Mouse (Mus musculus) embryonic fibroblast, embryonic 13.5 days (primary cell): ENCODE data around the gene Cdk19. TPM values are rescaled to one million over a fixed set of nuclear protein-coding genes. Genes with fewer than 3 reads are reported as not detected.

Source experiments
- H3K27ac ChIP-seq: 2 replicates; pipeline ENCODE4 v1.5.1; 2012; ENCODE audit warnings: low read length, control low read depth, inconsistent platforms; ENCODE audit not compliant: insufficient read depth
- H3K4me1 ChIP-seq: 2 replicates; pipeline ENCODE4 v1.6.1; 2011; ENCODE audit warnings: low read length; ENCODE audit not compliant: control insufficient read depth, insufficient read depth
- H3K4me3 ChIP-seq: 2 replicates; pipeline ENCODE4 v1.5.1; 2011; ENCODE audit warnings: mild to moderate bottlenecking, control low read depth, low read length; ENCODE audit not compliant: insufficient read depth
- CTCF ChIP-seq: IDR thresholded peaks from 2 replicates; pipeline ENCODE4 v1.5.1; 2011; ENCODE audit warnings: mild to moderate bottlenecking, control low read depth, low read length, moderate library complexity, borderline replicate concordance; ENCODE audit not compliant: insufficient read depth
- POLR2A ChIP-seq: IDR thresholded peaks from 2 replicates; pipeline ENCODE4 v1.6.1; 2011; ENCODE audit warnings: low read depth, mild to moderate bottlenecking, control low read depth, low read length, moderate library complexity
- polyA plus RNA-seq: library from polyadenylated mRNA; stranded (reverse); fragments of >200 nt; gene quantifications from 2 replicates; pipeline ENCODE4 v1.2.4, GENCODE M21; 2011; ENCODE audit warnings: low read depth; ENCODE audit not compliant: missing spikeins, insufficient read length

The Cdk19 gene
- polyA plus RNA-seq, 1 experiment, result 18.8 TPM

- H3K4me1 ChIP-seq, result no peaks in the 10 kb centered on the region
- no peak for TF ChIP-seq CTCF
- no peak for TF ChIP-seq POLR2A
- H3K27ac ChIP-seq, result no peak overlapping the region
- H3K4me3 ChIP-seq, result no peak overlapping the region
Observed at GRCm38 (mm10) chr10:40491748-40492147, 152.4 kb downstream of the Cdk19 start.

- TF ChIP-seq POLR2A (no peak), CTCF (no peak)
- H3K4me1 ChIP-seq, result no peaks in the 10 kb centered on the region
- H3K27ac ChIP-seq, result no peak overlapping the region
Observed at GRCm38 (mm10) chr10:40494181-40495162, 155.1 kb downstream of the Cdk19 start.

GRCm38 (mm10) chr10:40497301-40498041 is 158.1 kb downstream of the Cdk19 start:
- H3K27ac ChIP-seq, result no peak overlapping the region
- no peaks in the 10 kb centered on the region for H3K4me1 ChIP-seq
- no peak for TF ChIP-seq POLR2A
- TF ChIP-seq CTCF, result no peak
- no peak overlapping the region for H3K4me3 ChIP-seq

More at GRCm38 (mm10) chr10:40494181-40495162, 155.1 kb downstream of the Cdk19 start:
- H3K4me3 ChIP-seq, result no peak overlapping the region

GRCm38 (mm10) chr10:40498426-40498825 is 159.1 kb downstream of the Cdk19 start:
- Histone ChIP-seq H3K4me3 (no peak overlapping the region), H3K4me1 (no peaks in the 10 kb centered on the region), H3K27ac (no peak overlapping the region)
- no peak for TF ChIP-seq POLR2A
- TF ChIP-seq CTCF, result no peak

GRCm38 (mm10) chr10:40499314-40500252 is 160.2 kb downstream of the Cdk19 start:
- Histone ChIP-seq H3K4me3 (no peak overlapping the region), H3K4me1 (no peaks in the 10 kb centered on the region), H3K27ac (no peak overlapping the region)
- no peak for TF ChIP-seq POLR2A
- TF ChIP-seq CTCF, result no peak

DNA sequence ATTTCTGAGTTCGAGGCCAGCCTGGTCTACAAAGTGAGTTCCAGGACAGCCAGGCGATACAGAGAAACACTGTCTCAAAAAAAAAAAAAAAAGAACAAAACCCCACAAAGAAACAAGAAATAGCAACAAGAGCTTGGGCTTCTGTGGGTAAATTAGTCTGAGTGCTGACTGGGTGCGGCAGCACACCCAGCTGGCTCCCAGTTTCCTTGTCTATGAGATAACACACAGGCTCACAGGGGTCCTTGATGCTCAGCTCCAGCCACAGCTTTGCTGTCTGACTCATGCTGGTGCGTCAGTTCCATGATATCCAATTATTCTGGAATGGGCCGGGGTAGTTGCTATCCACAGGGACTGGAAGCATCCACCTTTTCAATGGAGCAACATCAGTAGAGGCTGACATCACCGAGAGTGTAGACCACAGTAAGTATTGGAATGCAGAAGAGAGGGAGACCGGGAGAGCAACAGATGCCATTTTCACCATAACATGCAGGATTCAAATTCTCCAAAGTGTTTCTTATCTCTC is 161.4 kb downstream of the Cdk19 start:
- no peak for TF ChIP-seq POLR2A
- TF ChIP-seq CTCF, result no peak
- Histone ChIP-seq H3K27ac (no peak overlapping the region), H3K4me1 (no peaks in the 10 kb centered on the region), H3K4me3 (no peak overlapping the region)

GRCm38 (mm10) chr10:40502734-40503133 is 163.4 kb downstream of the Cdk19 start:
- no peak overlapping the region for H3K27ac ChIP-seq
- H3K4me3 ChIP-seq, result no peak overlapping the region
- H3K4me1 ChIP-seq, result no peaks in the 10 kb centered on the region
- no peak for TF ChIP-seq POLR2A
- no peak for TF ChIP-seq CTCF

- H3K27ac ChIP-seq, result no peak overlapping the region
- no peak overlapping the region for H3K4me3 ChIP-seq
- peaks cover 6% of the 10 kb centered on the region; the same call in 1 of the 2 replicates for H3K4me1 ChIP-seq
- no peak for TF ChIP-seq CTCF
- TF ChIP-seq POLR2A, result no peak
Observed at GRCm38 (mm10) chr10:40510356-40510755, 171.0 kb downstream of the Cdk19 start.
